Mouse (Mus musculus) heart, embryonic 10.5 days (tissue): ENCODE results near the gene Gm10762. TPM values are rescaled to one million over a fixed set of nuclear protein-coding genes. Genes with fewer than 3 reads are reported as not detected.
"Not testable (repeated sequence)": the region's sequence is repeated elsewhere in the genome, so short reads cannot be mapped to it uniquely, and the experiment has no call there.

Experiments used
- DNase-seq: peaks from one replicate; pipeline ENCODE4 v3.0.0-alpha.2; 2017; ENCODE audit warnings: low spot score
- H3K27ac ChIP-seq: fragments of 300-500 bp; sonication (generic); 2 replicates; pipeline ENCODE4 v1.5.1; 2016; ENCODE audit warnings: mild to moderate bottlenecking
- H3K27me3 ChIP-seq: fragments of 300-500 bp; sonication (generic); 2 replicates; pipeline ENCODE4 v1.6.1; 2016; ENCODE audit warnings: mild to moderate bottlenecking; ENCODE audit not compliant: poor library complexity, insufficient read depth, severe bottlenecking
- H3K36me3 ChIP-seq: fragments of 300-500 bp; sonication (generic); 2 replicates; pipeline ENCODE4 v1.6.1; 2016; ENCODE audit warnings: mild to moderate bottlenecking, moderate library complexity
- H3K4me1 ChIP-seq: fragments of 300-500 bp; sonication (generic); 2 replicates; pipeline ENCODE4 v1.6.1; 2016; ENCODE audit warnings: mild to moderate bottlenecking
- H3K4me3 ChIP-seq: fragments of 300-500 bp; sonication (generic); 2 replicates; pipeline ENCODE4 v1.5.1; 2016; ENCODE audit warnings: mild to moderate bottlenecking, moderate library complexity
- H3K9me3 ChIP-seq: fragments of 300-500 bp; sonication (generic); 2 replicates; pipeline ENCODE4 v1.6.1; 2016; ENCODE audit warnings: mild to moderate bottlenecking, moderate library complexity
- WGBS: fragments of 180-500 bp; shearing (Covaris S2); methylation state at CpG from one replicate; pipeline ENCODE4 v1.1.7; 2016; 5-methylcytosine and 5-hydroxymethylcytosine counted together
- polyA plus RNA-seq: library from polyadenylated mRNA; unstranded; fragments of >200 nt; fragmentation: Nextera tagmentation; extraction: Ambion mirVana; gene quantifications from 2 replicates; pipeline ENCODE4 v1.2.1, GENCODE M21; 2016

Gm10762 gene
- polyA plus RNA-seq: 10.0 and 11.7 TPM in 2 replicates

- Histone ChIP-seq H3K4me3 (peak within 1 kb of the TSS; percentile 88), H3K36me3 (no peaks in the 10 kb centered on the region), H3K27ac (peak within 1 kb of the TSS; percentile 100), H3K27me3 (no peaks in the 10 kb centered on the region), H3K9me3 (no peaks in the 10 kb centered on the region), H3K4me1 (peaks cover 7% of the 10 kb centered on the region; the same call in 1 of the 2 replicates)
- peak; percentile 94 for DNase-seq
- WGBS: 2% methylated on average over 80 of the region's 80 CpGs
These were observed at the start of gene Gm10762 for GRCm38 (mm10) chr2:128967661-128968441. Gene Gm10762 (minus strand): TSS chr2:128967725.

GRCm38 (mm10) chr2:129008867-129009266, 41.3 kb upstream of the Gm10762 start:
- not testable (repeated sequence) for H3K27ac ChIP-seq, H3K4me3 ChIP-seq, H3K27me3 ChIP-seq, H3K36me3 ChIP-seq, H3K9me3 ChIP-seq, H3K4me1 ChIP-seq, DNase-seq
- WGBS: 75% methylated on average over 2 of the region's 2 CpGs

GRCm38 (mm10) chr2:129006194-129006749, 38.7 kb upstream of the Gm10762 start:
- no peaks in the 10 kb centered on the region for H3K27me3 ChIP-seq
- WGBS: 76% methylated on average over 4 of the region's 4 CpGs

GRCm38 (mm10) chr2:129004872-129005271, 37.3 kb upstream of the Gm10762 start:
- Histone ChIP-seq H3K27ac (no peak overlapping the region), H3K9me3 (no peaks in the 10 kb centered on the region), H3K4me3 (no peak overlapping the region), H3K36me3 (no peaks in the 10 kb centered on the region), H3K27me3 (no peaks in the 10 kb centered on the region), H3K4me1 (no peaks in the 10 kb centered on the region)
- DNase-seq: no peak

More at GRCm38 (mm10) chr2:129006194-129006749, 38.7 kb upstream of the Gm10762 start:
- no peak for DNase-seq
- H3K9me3 ChIP-seq: no peaks in the 10 kb centered on the region
- H3K4me3 ChIP-seq: no peak overlapping the region
- no peaks in the 10 kb centered on the region for H3K4me1 ChIP-seq
- no peak overlapping the region for H3K27ac ChIP-seq
- H3K36me3 ChIP-seq: no peaks in the 10 kb centered on the region

GRCm38 (mm10) chr2:128984746-128985145, 17.2 kb upstream of the Gm10762 start:
- H3K36me3 ChIP-seq: no peaks in the 10 kb centered on the region
- H3K4me1 ChIP-seq: peaks cover 3% of the 10 kb centered on the region
- H3K27ac ChIP-seq: no peak overlapping the region
- H3K27me3 ChIP-seq: no peaks in the 10 kb centered on the region
- H3K9me3 ChIP-seq: no peaks in the 10 kb centered on the region
- no peak for DNase-seq
- no peak overlapping the region for H3K4me3 ChIP-seq
- WGBS: 74% methylated on average over 3 of the region's 3 CpGs

- H3K9me3 ChIP-seq: no peaks in the 10 kb centered on the region
- 76% methylated on average over 4 of the region's 4 CpGs for WGBS
- H3K27ac ChIP-seq: no peak overlapping the region
These were observed 8.0 kb upstream of the Gm10762 start for GRCm38 (mm10) chr2:128975572-128975971.

GRCm38 (mm10) chr2:128972301-128972700, 4.8 kb upstream of the Gm10762 start:
- DNase-seq: no peak
- Histone ChIP-seq H3K36me3 (no peaks in the 10 kb centered on the region), H3K27ac (no peak overlapping the region), H3K4me3 (no peak overlapping the region), H3K27me3 (no peaks in the 10 kb centered on the region), H3K4me1 (no peaks in the 10 kb centered on the region), H3K9me3 (no peaks in the 10 kb centered on the region)

More at GRCm38 (mm10) chr2:128975572-128975971, 8.0 kb upstream of the Gm10762 start:
- DNase-seq: no peak
- Histone ChIP-seq H3K4me3 (no peak overlapping the region), H3K36me3 (no peaks in the 10 kb centered on the region), H3K4me1 (no peaks in the 10 kb centered on the region), H3K27me3 (no peaks in the 10 kb centered on the region)

GRCm38 (mm10) chr2:128968475-128969083, 1.1 kb upstream of the Gm10762 start:
- H3K36me3 ChIP-seq: no peaks in the 10 kb centered on the region
- peak overlapping the region; percentile 88 for H3K4me3 ChIP-seq
- peaks cover 7% of the 10 kb centered on the region; the same call in 1 of the 2 replicates for H3K4me1 ChIP-seq
- H3K9me3 ChIP-seq: no peaks in the 10 kb centered on the region
- no peaks in the 10 kb centered on the region for H3K27me3 ChIP-seq
- H3K27ac ChIP-seq: peak overlapping the region; percentile 100
- DNase-seq: no peak

- Histone ChIP-seq H3K36me3 (no peaks in the 10 kb centered on the region), H3K4me3 (peak within 1 kb of the TSS; percentile 88), H3K4me1 (peaks cover 7% of the 10 kb centered on the region; the same call in 1 of the 2 replicates), H3K27ac (peak within 1 kb of the TSS; percentile 100), H3K9me3 (no peaks in the 10 kb centered on the region), H3K27me3 (no peaks in the 10 kb centered on the region)
- WGBS: 2% methylated on average over 65 of the region's 65 CpGs
- peak; percentile 99 for DNase-seq
These were observed 614 bp downstream of the Gm10762 start, which contains the start of gene Zc3h6 for GRCm38 (mm10) chr2:128966641-128967580. Gene Zc3h6 (plus strand): TSS chr2:128967402.

- peak overlapping the region; percentile 100 for H3K27ac ChIP-seq
- H3K27me3 ChIP-seq: no peaks in the 10 kb centered on the region
- H3K4me1 ChIP-seq: peaks cover 7% of the 10 kb centered on the region; the same call in 1 of the 2 replicates
- WGBS: 33% methylated on average over 6 of the region's 6 CpGs
- H3K36me3 ChIP-seq: no peaks in the 10 kb centered on the region
- H3K9me3 ChIP-seq: no peaks in the 10 kb centered on the region
- no peak for DNase-seq
- peak overlapping the region; percentile 88 for H3K4me3 ChIP-seq
These were observed 1.3 kb downstream of the Gm10762 start for GRCm38 (mm10) chr2:128966236-128966635.

- Histone ChIP-seq H3K4me3 (no peak overlapping the region), H3K27ac (peak overlapping the region; percentile 100), H3K36me3 (no peaks in the 10 kb centered on the region), H3K9me3 (no peaks in the 10 kb centered on the region), H3K4me1 (peaks cover 7% of the 10 kb centered on the region; the same call in 1 of the 2 replicates), H3K27me3 (no peaks in the 10 kb centered on the region)
- no peak for DNase-seq
- WGBS: 57% methylated on average over 5 of the region's 5 CpGs
These were observed 1.9 kb downstream of the Gm10762 start for GRCm38 (mm10) chr2:128965505-128966105.

GRCm38 (mm10) chr2:128954186-128954585, 13.3 kb downstream of the Gm10762 start:
- no peak for DNase-seq
- H3K4me3 ChIP-seq: no peak overlapping the region

More at GRCm38 (mm10) chr2:128954186-128954585, 13.3 kb downstream of the Gm10762 start:
- no peaks in the 10 kb centered on the region for H3K9me3 ChIP-seq
- H3K27me3 ChIP-seq: no peaks in the 10 kb centered on the region
- H3K27ac ChIP-seq: no peak overlapping the region
- no peaks in the 10 kb centered on the region for H3K36me3 ChIP-seq
- H3K4me1 ChIP-seq: no peaks in the 10 kb centered on the region
